Mouse (Mus musculus) C2C12 (cell line): ENCODE measurements around the gene Eif5a.

Experiments used
- CEBPB ChIP-seq: IDR thresholded peaks from one replicate; pipeline ENCODE4 v1.6.1; 2011; ENCODE audit warnings: low read depth, mild to moderate bottlenecking, control low read depth, moderate library complexity
- CTCF ChIP-seq: IDR thresholded peaks from one replicate; pipeline ENCODE4 v1.5.1; 2011; ENCODE audit not compliant: control insufficient read depth, insufficient read depth, insufficient read length
- MAX ChIP-seq: IDR thresholded peaks from one replicate; pipeline ENCODE4 v1.6.1; 2011; ENCODE audit warnings: mild to moderate bottlenecking, control low read depth
- MYOD1 ChIP-seq: IDR thresholded peaks from one replicate; pipeline ENCODE4 v1.6.1; 2011; ENCODE audit warnings: low read depth; ENCODE audit not compliant: control insufficient read depth, insufficient read length
- MYOG ChIP-seq: IDR thresholded peaks from one replicate; pipeline ENCODE4 v1.6.1; 2011; ENCODE audit not compliant: control insufficient read depth, insufficient read length; ENCODE audit errors: extremely low read depth
- USF1 ChIP-seq: IDR thresholded peaks from one replicate; pipeline ENCODE4 v1.6.1; 2011; ENCODE audit warnings: low read depth, mild to moderate bottlenecking, control low read depth, moderate library complexity

- TF ChIP-seq CTCF (no peak), USF1 (no peak), CEBPB (no peak), MYOG (no peak), MAX (no peak), MYOD1 (no peak)
Measured at GRCm38 (mm10) chr11:69901993-69902392, 19.8 kb downstream of the Eif5a start.
